Mouse (Mus musculus) C2C12 (cell line): ENCODE measurements at regions not wholly inside any gene's neighbourhood (a gene's known extent, or its start where the extent isn't known, plus 50 kb on each side); places are given as distances from the start of the nearest gene placed in this dataset.
A peak's percentile ranks its signal among the peaks of the same experiment; 100 is the strongest.

ENCODE experiments used
- H3K27me3 ChIP-seq: one replicate; pipeline ENCODE4 v1.6.1; 2011; ENCODE audit not compliant: control insufficient read depth, insufficient read depth, insufficient read length
- H3K36me3 ChIP-seq: one replicate; pipeline ENCODE4 v1.6.1; 2011; ENCODE audit not compliant: control insufficient read depth, insufficient read depth
- H3K4me3 ChIP-seq: one replicate; pipeline ENCODE4 v1.5.1; 2011; ENCODE audit warnings: mild to moderate bottlenecking, control low read depth; ENCODE audit not compliant: poor library complexity, insufficient read depth, severe bottlenecking
- H3K79me2 ChIP-seq: one replicate; pipeline ENCODE4 v1.6.1; 2011; ENCODE audit not compliant: control insufficient read depth, insufficient read depth
- H3K79me3 ChIP-seq: one replicate; pipeline ENCODE4 v1.6.1; 2011; ENCODE audit warnings: low read depth, control low read depth
- H3ac ChIP-seq: one replicate; pipeline ENCODE3; 2011; ENCODE audit warnings: low read depth; ENCODE audit not compliant: control insufficient read depth, insufficient read length
- CEBPB ChIP-seq: IDR thresholded peaks from one replicate; pipeline ENCODE4 v1.6.1; 2011; ENCODE audit warnings: low read depth, mild to moderate bottlenecking, control low read depth, moderate library complexity
- CTCF ChIP-seq: IDR thresholded peaks from one replicate; pipeline ENCODE4 v1.5.1; 2011; ENCODE audit not compliant: control insufficient read depth, insufficient read depth, insufficient read length
- FOSL1 ChIP-seq: IDR thresholded peaks from one replicate; pipeline ENCODE4 v1.8.0; 2011; ENCODE audit warnings: mild to moderate bottlenecking, low read length; ENCODE audit not compliant: poor library complexity, insufficient read depth, severe bottlenecking
- MAX ChIP-seq: IDR thresholded peaks from one replicate; pipeline ENCODE4 v1.6.1; 2011; ENCODE audit warnings: mild to moderate bottlenecking, control low read depth
- MYOD1 ChIP-seq: IDR thresholded peaks from one replicate; pipeline ENCODE4 v1.6.1; 2011; ENCODE audit warnings: low read depth; ENCODE audit not compliant: control insufficient read depth, insufficient read length
- MYOG ChIP-seq: IDR thresholded peaks from one replicate; pipeline ENCODE4 v1.6.1; 2011; ENCODE audit not compliant: control insufficient read depth, insufficient read length; ENCODE audit errors: extremely low read depth
- USF1 ChIP-seq: IDR thresholded peaks from one replicate; pipeline ENCODE4 v1.6.1; 2011; ENCODE audit warnings: low read depth, mild to moderate bottlenecking, control low read depth, moderate library complexity

GRCm38 (mm10) chr15:71310230-71310629 is 2524.1 kb upstream of the Gm6569 start:
- Histone ChIP-seq H3K36me3 (no peaks in the 10 kb centered on the region), H3ac (no peak overlapping the region), H3K4me3 (no peak overlapping the region), H3K27me3 (no peaks in the 10 kb centered on the region), H3K79me2 (no peaks in the 10 kb centered on the region), H3K79me3 (no peaks in the 10 kb centered on the region)
- TF ChIP-seq MYOG = no peak
- TF ChIP-seq CTCF = peak; percentile 19

- H3K27me3 ChIP-seq = no peaks in the 10 kb centered on the region
- TF ChIP-seq CEBPB (peak; percentile 87), FOSL1 (peak; percentile 100), MAX (peak; percentile 82), USF1 (peak; percentile 85), CTCF (no peak), MYOG (no peak), MYOD1 (peak; percentile 91)
These were observed 2507.8 kb upstream of the Gm6569 start for GRCm38 (mm10) chr15:71326596-71326995.

GRCm38 (mm10) chr15:71358189-71358790 is 2476.1 kb upstream of the Gm6569 start:
- H3K27me3 ChIP-seq = no peaks in the 10 kb centered on the region
- H3K4me3 ChIP-seq = no peak overlapping the region
- no peaks in the 10 kb centered on the region for H3K79me3 ChIP-seq
- H3K79me2 ChIP-seq = no peaks in the 10 kb centered on the region
- TF ChIP-seq FOSL1 (no peak), MAX (no peak), USF1 (no peak), CEBPB (no peak), MYOD1 (no peak), CTCF (no peak), MYOG (no peak)
- H3ac ChIP-seq = no peak overlapping the region
- H3K36me3 ChIP-seq = no peaks in the 10 kb centered on the region

More at GRCm38 (mm10) chr15:71326596-71326995, 2507.8 kb upstream of the Gm6569 start:
- Histone ChIP-seq H3K4me3 (no peak overlapping the region), H3K79me2 (no peaks in the 10 kb centered on the region), H3K79me3 (no peaks in the 10 kb centered on the region), H3ac (no peak overlapping the region), H3K36me3 (no peaks in the 10 kb centered on the region)

GRCm38 (mm10) chr15:71375775-71376174 is 2458.6 kb upstream of the Gm6569 start:
- Histone ChIP-seq H3K79me2 (no peaks in the 10 kb centered on the region), H3K4me3 (no peak overlapping the region), H3K36me3 (no peaks in the 10 kb centered on the region), H3K27me3 (no peaks in the 10 kb centered on the region), H3ac (no peak overlapping the region), H3K79me3 (no peaks in the 10 kb centered on the region)
- TF ChIP-seq MAX (no peak), CTCF (no peak), FOSL1 (no peak), CEBPB (no peak), USF1 (no peak), MYOG (no peak), MYOD1 (no peak)
